Mouse (Mus musculus) monocyte, adult 2 months (primary cell): ENCODE data around the gene Sorcs3.

Experiments
- DNase-seq, 2 experiments: peaks; one replicate each; pipeline ENCODE4 v3.0.0; 2022; ENCODE audit warnings: low spot score in 2 of 2, low read depth in 1 of 2

Sorcs3 gene

GRCm38 (mm10) chr19:48283217-48283616 lies 77.4 kb downstream of the Sorcs3 start:
- DNase-seq = no peak

DNA sequence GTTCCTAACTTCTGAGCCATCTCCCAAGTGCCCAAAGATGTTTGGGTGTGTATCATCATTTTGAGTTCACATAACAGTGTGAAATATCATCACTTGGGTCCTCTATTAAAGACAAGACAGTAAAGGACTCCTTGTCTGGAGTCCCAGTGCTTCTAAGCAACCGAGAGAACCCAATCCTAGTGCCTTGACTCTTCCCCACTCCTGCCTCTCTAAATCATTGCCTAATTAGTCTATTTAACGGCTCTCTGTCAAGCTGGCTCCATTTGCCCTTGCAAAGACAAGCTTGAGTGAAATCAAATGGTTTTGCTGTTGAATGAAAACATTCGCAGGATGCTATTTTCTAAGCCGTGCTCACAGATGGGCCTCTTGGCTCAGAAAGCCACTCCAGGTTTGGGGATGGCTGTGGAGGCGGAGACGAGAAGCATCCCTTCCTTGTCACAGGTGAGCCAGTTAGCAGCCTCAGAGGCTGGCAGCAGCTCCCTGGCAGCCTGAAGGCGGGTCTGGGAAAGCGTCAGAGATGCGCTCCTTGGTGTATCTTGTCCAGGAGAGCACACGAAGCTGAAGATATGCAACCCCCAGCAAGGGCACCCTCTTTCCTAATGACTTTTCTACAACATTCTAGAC lies 79.9 kb downstream of the Sorcs3 start:
- DNase-seq = no peak

DNA sequence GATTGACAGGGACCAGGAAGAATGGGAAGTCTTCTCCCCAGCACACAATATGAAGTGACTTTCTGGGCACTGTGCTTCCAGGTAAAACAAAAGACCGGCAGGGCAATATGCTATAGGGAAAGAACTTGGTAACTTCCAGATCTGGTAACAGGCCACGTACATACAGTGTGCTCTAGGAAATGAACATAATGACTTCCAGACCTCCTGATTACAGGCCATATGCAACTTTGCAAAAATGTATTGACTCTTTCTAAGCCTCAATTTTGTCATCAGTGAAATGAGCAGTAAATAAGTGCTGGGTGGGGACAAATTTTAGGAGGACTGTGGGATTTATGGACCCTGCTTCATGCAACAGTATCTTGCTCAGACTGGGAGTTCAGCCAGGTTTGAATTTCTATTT lies 88.4 kb downstream of the Sorcs3 start:
- no peak for DNase-seq

GRCm38 (mm10) chr19:48298384-48298783 lies 92.6 kb downstream of the Sorcs3 start:
- DNase-seq = no peak

- no peak for DNase-seq
These were observed 94.8 kb downstream of the Sorcs3 start for GRCm38 (mm10) chr19:48300440-48301231.

DNA sequence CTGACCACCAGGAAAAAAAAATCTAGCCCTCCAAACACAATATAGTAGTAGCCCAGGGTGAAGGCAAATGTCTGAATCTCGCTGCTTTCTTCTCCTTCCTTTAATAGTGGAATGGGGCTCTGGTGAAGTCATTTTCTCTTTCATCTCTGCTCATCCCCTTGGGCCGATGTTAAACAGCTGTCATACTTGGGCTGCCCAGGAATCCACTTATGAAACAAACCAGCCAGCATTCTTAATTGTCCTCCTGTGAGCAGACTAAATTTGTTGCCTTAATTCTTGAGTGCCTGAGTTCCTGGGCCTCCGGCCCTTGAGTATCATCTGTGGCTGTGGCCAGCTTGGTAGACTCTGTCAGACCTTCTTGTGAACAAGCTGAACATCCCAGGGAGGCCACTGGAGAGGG lies 95.5 kb downstream of the Sorcs3 start:
- DNase-seq = no peak

DNA sequence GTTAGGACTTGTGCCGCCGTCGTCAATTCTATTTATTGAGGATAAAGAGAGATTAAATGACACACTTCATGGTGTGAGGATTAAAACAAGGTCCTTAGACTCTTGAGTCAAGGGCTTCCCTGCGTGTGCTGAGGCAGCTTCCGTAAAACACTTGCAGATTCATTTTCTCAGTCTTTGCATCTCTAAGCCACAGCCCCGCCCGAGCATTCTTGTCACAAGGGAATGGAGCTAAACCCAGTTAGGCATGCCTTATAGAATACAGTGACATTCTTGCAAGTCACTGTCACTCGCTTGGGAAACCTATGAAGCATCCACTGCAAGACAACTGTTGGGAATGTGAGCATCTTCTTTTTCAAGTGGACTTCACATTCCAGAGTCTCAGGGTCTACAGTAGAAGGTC lies 102.5 kb downstream of the Sorcs3 start:
- no peak for DNase-seq

GRCm38 (mm10) chr19:48309531-48310337 lies 103.9 kb downstream of the Sorcs3 start:
- no peak for DNase-seq

DNA sequence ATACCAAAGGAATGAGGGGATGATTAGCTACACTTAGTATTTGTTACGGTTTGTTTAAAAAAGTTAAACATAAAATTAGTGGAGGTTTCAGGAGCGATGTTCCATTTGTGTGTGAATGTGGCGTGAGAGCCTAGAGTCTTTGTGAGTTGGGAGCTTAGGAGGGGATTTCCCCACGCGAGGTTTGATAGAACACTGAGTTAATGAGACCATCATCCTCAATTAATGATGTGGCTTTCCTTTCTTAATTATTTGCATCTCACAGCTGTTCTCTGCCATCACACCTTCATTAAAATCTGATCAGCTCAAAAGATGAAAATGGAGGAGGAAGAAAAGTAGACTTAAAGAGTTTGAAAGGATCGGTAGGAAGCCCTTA lies 104.5 kb downstream of the Sorcs3 start:
- no peak for DNase-seq

GRCm38 (mm10) chr19:48313776-48314175 lies 108.0 kb downstream of the Sorcs3 start:
- DNase-seq = no peak

- DNase-seq = no peak
These were observed 121.3 kb downstream of the Sorcs3 start for GRCm38 (mm10) chr19:48327115-48327514.

- DNase-seq = no peak
These were observed 122.3 kb downstream of the Sorcs3 start for GRCm38 (mm10) chr19:48328171-48328570.

- no peak for DNase-seq
These were observed 125.8 kb downstream of the Sorcs3 start for GRCm38 (mm10) chr19:48331640-48332039.

- no peak for DNase-seq
These were observed 127.3 kb downstream of the Sorcs3 start for GRCm38 (mm10) chr19:48333085-48333484.

DNA sequence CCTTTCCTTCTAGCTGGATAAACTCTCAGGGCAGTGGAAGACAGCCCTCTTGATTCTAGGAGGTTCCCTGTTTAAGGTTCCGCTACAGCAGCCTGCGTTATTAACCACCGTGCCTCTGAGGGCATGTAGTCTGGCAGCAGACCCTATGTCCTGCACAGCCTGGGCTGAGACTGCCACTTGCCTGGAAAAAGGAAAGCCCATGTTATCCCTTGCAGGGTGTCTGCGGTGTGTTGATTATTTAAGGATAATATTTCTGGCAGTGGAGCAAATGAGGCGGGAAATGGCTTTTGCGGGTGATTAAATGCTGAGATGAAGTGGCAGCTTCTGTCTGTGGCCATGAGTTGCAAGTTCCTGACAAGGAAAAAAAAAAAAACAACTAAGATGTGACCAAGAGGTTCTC lies 131.6 kb downstream of the Sorcs3 start:
- DNase-seq = no peak

DNA sequence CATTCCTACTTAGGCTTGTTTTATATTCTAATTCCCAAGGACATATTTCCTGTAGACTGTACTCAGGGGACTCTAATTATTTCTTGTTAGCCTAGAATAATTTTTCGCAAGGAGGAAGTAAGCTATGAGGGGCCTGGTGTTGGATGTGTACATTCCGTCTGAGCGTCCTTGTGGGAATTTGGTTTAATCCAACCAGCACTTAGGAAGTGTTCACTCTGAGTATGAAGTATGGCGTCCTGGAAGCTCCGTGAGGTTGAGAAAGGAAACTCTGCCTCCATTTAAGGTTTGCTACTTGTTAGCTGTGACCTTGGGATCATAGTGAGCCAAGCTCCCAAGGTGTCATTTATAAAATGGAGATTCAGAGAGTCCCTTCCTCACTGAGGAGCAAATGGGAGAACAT lies 132.3 kb downstream of the Sorcs3 start:
- DNase-seq = no peak

- DNase-seq = no peak
These were observed 136.9 kb downstream of the Sorcs3 start for GRCm38 (mm10) chr19:48342770-48343169.

DNA sequence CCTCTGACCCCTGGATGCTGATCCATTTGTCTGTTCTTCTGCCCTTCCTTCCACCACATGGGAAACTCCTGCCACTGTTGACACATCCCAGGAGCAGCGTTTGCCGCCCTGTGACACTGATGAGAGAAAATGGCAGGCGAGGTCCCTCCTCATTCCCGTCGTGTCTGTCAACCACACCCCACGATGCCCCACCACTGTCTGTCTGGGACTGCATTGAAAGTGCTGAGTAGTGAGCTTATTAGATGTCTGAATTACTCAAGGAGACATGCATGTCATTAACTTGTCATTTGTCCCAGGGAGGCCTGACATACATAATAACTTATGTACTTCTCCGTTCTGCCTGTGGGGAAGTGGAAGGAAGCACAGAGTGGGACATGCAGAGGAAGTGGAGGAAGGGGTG lies 137.6 kb downstream of the Sorcs3 start:
- no peak for DNase-seq

DNA sequence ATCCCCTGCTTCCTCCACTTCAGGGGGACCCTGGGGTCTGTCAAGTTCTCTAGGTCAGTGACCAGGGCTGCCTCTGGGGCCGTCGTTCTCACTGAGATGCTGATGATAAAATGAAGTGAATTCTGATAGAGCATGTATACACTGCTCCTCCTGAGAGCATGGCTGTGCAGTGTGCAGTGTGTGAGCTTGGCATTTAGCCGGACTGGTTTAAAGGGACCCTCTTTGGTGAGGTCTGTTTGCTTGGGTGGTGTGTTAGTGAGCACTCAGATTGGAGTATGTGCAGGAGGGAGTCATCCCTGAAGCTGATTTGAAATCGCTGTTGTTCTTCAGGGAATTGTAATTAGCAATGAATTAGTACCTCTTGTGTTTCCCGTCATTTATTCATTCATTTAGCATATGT lies 141.3 kb downstream of the Sorcs3 start:
- no peak for DNase-seq

GRCm38 (mm10) chr19:48356806-48357205 lies 151.0 kb downstream of the Sorcs3 start:
- DNase-seq = no peak

- no peak for DNase-seq
These were observed 156.3 kb downstream of the Sorcs3 start for GRCm38 (mm10) chr19:48362167-48362566.

- DNase-seq = no peak
These were observed 162.2 kb downstream of the Sorcs3 start for GRCm38 (mm10) chr19:48368056-48368455.
